ENCODE assay signal across 7 mouse cellular contexts in genomic region chr9:96478071-96478888, GRCm38 (mm10). TPM values are rescaled to one million over a fixed set of nuclear protein-coding genes. Genes with fewer than 3 reads are reported as not detected.
DNase-seq lines count a peak whose midpoint lies in the region; ATAC-seq lines count a peak whose summit lies in the region.

Rnf7 (minus strand) TSS chr9:96478675.

- peak; percentile 99 for ATAC-seq in intestine, embryonic 15.5 days

- peak; percentile 100 for DNase-seq in adrenal gland, adult 2 months
- peak; percentile 97 for DNase-seq in embryo, embryonic 11.5 days (ENCODE audit: low read depth, low spot score)
- peak; percentile 98 to 100 for DNase-seq in gastrocnemius, postnatal 36 days
- DNase-seq in left cerebral cortex, postnatal 25 days (ENCODE audit: low spot score in 2 of 2), result peak; percentile 99
- DNase-seq in midbrain, embryonic 10.5 days (ENCODE audit: low spot score), result peak; percentile 99
- peak; percentile 99 for DNase-seq in right cerebral cortex, postnatal 4 days

- intact Hi-C loops in gastrocnemius, postnatal 36 days (cut with DNase I), result loop anchor here (5.0 kb wide), 1 partner anchor 116 kb away; the partner anchor contains the start of gene Atp1b3
- intact Hi-C loops in left cerebral cortex, postnatal 25 days (cut with DNase I), result loop anchor here (1.0 kb wide), 1 partner anchor 115 kb away; no protein-coding TSS in a partner anchor

- H3K9me3 ChIP-seq in intestine, embryonic 15.5 days, result no peaks in the 10 kb centered on the region
- no peaks in the 10 kb centered on the region for H3K9me3 ChIP-seq in midbrain, embryonic 10.5 days (replicated peaks)

- peak within 1 kb of the TSS; percentile 71 for H3K9ac ChIP-seq in intestine, embryonic 15.5 days

- H3K4me1 ChIP-seq in intestine, embryonic 15.5 days (replicated peaks), result peaks cover 4% of the 10 kb centered on the region; the same call in 1 of the 2 replicates
- peaks cover 22% of the 10 kb centered on the region for H3K4me1 ChIP-seq in midbrain, embryonic 10.5 days

- H3K27me3 ChIP-seq in intestine, embryonic 15.5 days (replicated peaks), result no peaks in the 10 kb centered on the region
- 0 out of 2 replicates have a peak, but pooled peaks cover 4% of the 10 kb centered on the region for H3K27me3 ChIP-seq in midbrain, embryonic 10.5 days (ENCODE audit: low read depth, poor library complexity, severe bottlenecking)

- peak within 1 kb of the TSS; percentile 64 for H3K4me2 ChIP-seq in intestine, embryonic 15.5 days (replicated peaks)

- under 1% methylated on average over 73 of the region's 74 CpGs for WGBS in intestine, embryonic 15.5 days
- under 1% methylated on average over 72 of the region's 74 CpGs for WGBS in midbrain, embryonic 10.5 days

- peak within 1 kb of the TSS; percentile 53 for H3K4me3 ChIP-seq in intestine, embryonic 15.5 days (replicated peaks)
- H3K4me3 ChIP-seq in midbrain, embryonic 10.5 days, result peak within 1 kb of the TSS; percentile 93

- peaks cover 3% of the 10 kb centered on the region; the same call in 1 of the 2 replicates for H3K36me3 ChIP-seq in intestine, embryonic 15.5 days
- H3K36me3 ChIP-seq in midbrain, embryonic 10.5 days, result peaks cover 32% of the 10 kb centered on the region

- peak within 1 kb of the TSS; percentile 82 for H3K27ac ChIP-seq in intestine, embryonic 15.5 days
- H3K27ac ChIP-seq in midbrain, embryonic 10.5 days (replicated peaks), result peak within 1 kb of the TSS; percentile 92

RNA-seq across cellular contexts. Expression of gene Rnf7, which starts in this region (rescaled TPM):
- 100 to 1,000 TPM in 1 of 2 experiments, 10 to 100 TPM in 1; 63.7 to 101 TPM for total RNA-seq in adrenal gland, adult 2 months (2021)
- 76.4 and 110 TPM in 2 replicates for polyA plus RNA-seq in adrenal gland, adult 2 months (2012; rRNA removed)
- 10 to 100 TPM; 63.7 to 73.1 TPM for total RNA-seq in gastrocnemius, postnatal 36 days (2021)
- 169 and 183 TPM in 2 replicates for polyA plus RNA-seq in intestine, embryonic 15.5 days (2015; fragmentation: Nextera tagmentation; extraction: Ambion mirVana)
- total RNA-seq in left cerebral cortex, postnatal 25 days (2021), result 10 to 100 TPM; 58.2 to 58.6 TPM
- 280 and 283 TPM in 2 replicates for polyA plus RNA-seq in midbrain, embryonic 10.5 days (2016; fragmentation: Nextera tagmentation; extraction: Ambion mirVana)

Comparison
In these comparisons a context has a peak if more than half of its experiments do, and no peak if none do; other contexts are left out.
1. Peak in every context shown above with its lines: DNase-seq, ATAC-seq, H3K4me3 ChIP-seq and H3K27ac ChIP-seq.